Mouse (Mus musculus): ENCODE results near the gene Ciita.

Gene Ciita

GRCm38 (mm10) chr16:10479857-10480256 is at the start of gene Ciita:
Gene Ciita, plus strand, starts transcription at chr16:10480059.
- no peak for DNase-seq

GRCm38 (mm10) chr16:10431911-10432310 is 47.9 kb upstream of the Ciita start:
- no peak for DNase-seq

GRCm38 (mm10) chr16:10432387-10432786 is 47.5 kb upstream of the Ciita start:
- no peak for DNase-seq

- no peak for DNase-seq
Observed at GRCm38 (mm10) chr16:10433344-10433743, 46.5 kb upstream of the Ciita start.

GRCm38 (mm10) chr16:10436166-10436565 is 43.7 kb upstream of the Ciita start:
- no peak for DNase-seq

GRCm38 (mm10) chr16:10438055-10438454 is 41.8 kb upstream of the Ciita start:
- no peak for DNase-seq

- no peak for DNase-seq
Observed at GRCm38 (mm10) chr16:10441328-10441727, 38.5 kb upstream of the Ciita start.

- DNase-seq: no peak
Observed at GRCm38 (mm10) chr16:10441761-10442160, 38.1 kb upstream of the Ciita start.

- DNase-seq: no peak
Observed at GRCm38 (mm10) chr16:10443723-10444122, 36.1 kb upstream of the Ciita start.

GRCm38 (mm10) chr16:10446573-10447263 is 33.1 kb upstream of the Ciita start:
- no peak for DNase-seq

GRCm38 (mm10) chr16:10447264-10447594 is 32.6 kb upstream of the Ciita start, which contains the start of gene Tvp23a:
Gene Tvp23a, minus strand, starts transcription at chr16:10447362.
- no peak for DNase-seq

GRCm38 (mm10) chr16:10447781-10448180 is 32.1 kb upstream of the Ciita start:
- DNase-seq: no peak

GRCm38 (mm10) chr16:10448931-10449330 is 30.9 kb upstream of the Ciita start:
- no peak for DNase-seq

- DNase-seq: no peak
Observed at GRCm38 (mm10) chr16:10451906-10452305, 28.0 kb upstream of the Ciita start.

- DNase-seq: peak; percentile 42 to 56
Observed at GRCm38 (mm10) chr16:10452445-10452896, 27.4 kb upstream of the Ciita start.

GRCm38 (mm10) chr16:10453872-10454582 is 25.8 kb upstream of the Ciita start:
- DNase-seq: no peak

- no peak for DNase-seq
Observed at GRCm38 (mm10) chr16:10454583-10454974, 25.3 kb upstream of the Ciita start.

GRCm38 (mm10) chr16:10460188-10460587 is 19.7 kb upstream of the Ciita start:
- no peak for DNase-seq

- no peak for DNase-seq
Observed at GRCm38 (mm10) chr16:10461178-10461577, 18.7 kb upstream of the Ciita start.

- DNase-seq: no peak
Observed at GRCm38 (mm10) chr16:10465011-10465681, 14.7 kb upstream of the Ciita start.

- DNase-seq: no peak
Observed at GRCm38 (mm10) chr16:10467391-10468107, 12.3 kb upstream of the Ciita start.

- DNase-seq: no peak
Observed at GRCm38 (mm10) chr16:10468201-10468600, 11.7 kb upstream of the Ciita start.

- no peak for DNase-seq
Observed at GRCm38 (mm10) chr16:10471950-10472349, 7.9 kb upstream of the Ciita start.

Measured in spleen, adult 18-20 months (tissue).